In the genomic region with DNA sequence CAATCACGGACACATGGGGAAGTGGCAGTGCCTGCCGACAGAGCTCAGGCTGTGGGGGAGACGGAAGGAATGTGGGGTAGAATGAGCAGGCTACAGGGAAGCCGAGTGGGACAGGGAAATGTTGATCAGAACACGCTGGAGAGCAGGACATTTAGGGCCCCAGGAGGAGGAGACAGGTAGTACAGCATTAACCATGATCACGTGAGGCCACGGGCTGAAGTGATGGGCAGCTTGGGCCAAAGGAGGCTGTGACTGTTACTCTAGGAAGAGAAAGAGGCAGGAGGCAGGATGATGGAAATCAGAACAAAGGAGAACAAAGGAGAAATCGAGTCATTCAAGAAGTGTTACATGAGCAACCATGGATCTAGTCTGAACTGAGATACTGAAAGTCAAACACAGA, we compare ENCODE assay signal across 25 mouse cellular contexts. TPM values are rescaled to one million over a fixed set of nuclear protein-coding genes. Genes with fewer than 3 reads are reported as not detected.
DNase-seq lines count a peak whose midpoint lies in the region; ATAC-seq and TF ChIP-seq lines count a peak whose summit lies in the region.
"Had no signal": no experiment of that assay in that cellular context is flagged by ENCODE, and none has a peak within 500 bp of the region (broad histone marks: within the 10 kb centered on the region; RNA-seq: fewer than 3 reads in every experiment).

No protein-coding gene starts in this region.

- H3K27ac ChIP-seq in forebrain, embryonic 11.5 days (ENCODE audit: low read depth, low read length): no peak overlapping the region
- no peak overlapping the region for H3K27ac ChIP-seq in forebrain, embryonic 10.5 days
- H3K27ac ChIP-seq in kidney, embryonic 16.5 days (ENCODE audit: low read length): no peak overlapping the region
- H3K27ac ChIP-seq: embryonic facial prominence, embryonic 10.5 days; embryonic facial prominence, embryonic 13.5 days; gastrocnemius, adult 2 months; hindbrain, embryonic 12.5 days; hindbrain, embryonic 15.5 days had no signal

- H3K4me3 ChIP-seq in forebrain, embryonic 11.5 days (ENCODE audit: low read depth, low read length): no peak overlapping the region
- no peak overlapping the region for H3K4me3 ChIP-seq in forebrain, embryonic 10.5 days
- no peak overlapping the region for H3K4me3 ChIP-seq in kidney, embryonic 16.5 days (ENCODE audit: low read length)
- H3K4me3 ChIP-seq in megakaryocyte, embryonic 14.5 days (replicated peaks): peak overlapping the region; percentile 3
- H3K4me3 ChIP-seq in lung, adult 2 months (replicated peaks; ENCODE audit: extremely low read depth, low read depth, low read length): no peak overlapping the region
- H3K4me3 ChIP-seq: embryonic facial prominence, embryonic 10.5 days; embryonic facial prominence, embryonic 13.5 days; erythroblast, embryonic 14.5 days; gastrocnemius, adult 2 months; hindbrain, embryonic 12.5 days; hindbrain, embryonic 15.5 days had no signal

- TF ChIP-seq CTCF in lung, adult 2 months (IDR thresholded peaks at IDR 0.05; ENCODE audit: insufficient read depth, low read length): no peak

- no peaks in the 10 kb centered on the region; the same call in 1 of the 2 replicates for H3K36me3 ChIP-seq in forebrain, embryonic 11.5 days (ENCODE audit: control insufficient read depth, insufficient read depth, low read length)
- peaks cover 95% of the 10 kb centered on the region for H3K36me3 ChIP-seq in forebrain, embryonic 10.5 days (replicated peaks)
- H3K36me3 ChIP-seq in kidney, embryonic 16.5 days (ENCODE audit: insufficient read depth, low read length): peaks cover 70% of the 10 kb centered on the region
- peaks cover 92% of the 10 kb centered on the region for H3K36me3 ChIP-seq in megakaryocyte, embryonic 14.5 days (replicated peaks; ENCODE audit: low read length)

- H3K4me1 ChIP-seq in forebrain, embryonic 11.5 days (replicated peaks; ENCODE audit: control insufficient read depth, insufficient read depth, low read length): no peaks in the 10 kb centered on the region
- peaks cover 6% of the 10 kb centered on the region; the same call in 1 of the 2 replicates for H3K4me1 ChIP-seq in forebrain, embryonic 10.5 days
- H3K4me1 ChIP-seq in kidney, embryonic 16.5 days (ENCODE audit: insufficient read depth, low read length): no peaks in the 10 kb centered on the region
- H3K4me1 ChIP-seq in megakaryocyte, embryonic 14.5 days: peaks cover 38% of the 10 kb centered on the region
- H3K4me1 ChIP-seq in lung, adult 2 months (ENCODE audit: control insufficient read depth, insufficient read depth, low read length): peaks cover 3% of the 10 kb centered on the region
- H3K4me1 ChIP-seq: embryonic facial prominence, embryonic 13.5 days; hindbrain, embryonic 12.5 days; hindbrain, embryonic 15.5 days had no signal

- peak; percentile 44 for DNase-seq in forebrain, embryonic 11.5 days (ENCODE audit: low spot score)
- DNase-seq in forebrain, embryonic 10.5 days (ENCODE audit: extremely low spot score, low spot score): no peak
- DNase-seq in kidney, adult 9 months: peak; percentile 53
- peak; percentile 39 for DNase-seq in R1 (ENCODE audit: low read depth, low spot score)
- DNase-seq in lung, adult 2 months: no peak
- no peak for DNase-seq in embryo, embryonic 11 days
- DNase-seq: adrenal gland, adult 2 months; adrenal gland, postnatal 14 days; cerebellum, adult 11 months; cerebellum, adult 2 months; cerebellum, adult 9-11 months; cerebellum, postnatal 25 days; forebrain, postnatal 0 days; gastrocnemius, adult 2 months; gastrocnemius, postnatal 14 days; heart, adult 11 months had no signal

- H3K27me3 ChIP-seq in forebrain, embryonic 11.5 days (ENCODE audit: control insufficient read depth, insufficient read depth, low read length): no peaks in the 10 kb centered on the region
- H3K27me3 ChIP-seq in forebrain, embryonic 10.5 days (ENCODE audit: poor library complexity, severe bottlenecking): no peaks in the 10 kb centered on the region
- H3K27me3 ChIP-seq in kidney, embryonic 16.5 days (ENCODE audit: insufficient read depth, low read length): no peaks in the 10 kb centered on the region
- H3K27me3 ChIP-seq in megakaryocyte, embryonic 14.5 days (replicated peaks): no peaks in the 10 kb centered on the region
- H3K27me3 ChIP-seq: embryonic facial prominence, embryonic 13.5 days; hindbrain, embryonic 12.5 days; hindbrain, embryonic 15.5 days had no signal

- ATAC-seq in forebrain, embryonic 11.5 days (replicated peaks; ENCODE audit: low FRiP score): no peak
- ATAC-seq in kidney, embryonic 16.5 days (ENCODE audit: low FRiP score, low TSS enrichment): no peak
- ATAC-seq: forebrain, embryonic 14.5 days; forebrain, postnatal 0 days had no signal

- no peak overlapping the region for H3K9ac ChIP-seq in forebrain, embryonic 11.5 days (ENCODE audit: low read length)
- no peak overlapping the region for H3K9ac ChIP-seq in kidney, embryonic 16.5 days (replicated peaks; ENCODE audit: low read length)
- H3K9ac ChIP-seq: embryonic facial prominence, embryonic 13.5 days; forebrain, postnatal 0 days; hindbrain, embryonic 12.5 days; hindbrain, embryonic 15.5 days had no signal

- 92% methylated on average over 8 of the region's 8 CpGs for WGBS in forebrain, embryonic 11.5 days
- WGBS in forebrain, embryonic 10.5 days: 91% methylated on average over 8 of the region's 8 CpGs
- WGBS in kidney, embryonic 16.5 days: 89% methylated on average over 8 of the region's 8 CpGs
- 84% methylated on average over 8 of the region's 8 CpGs for WGBS in lung, adult 2 months

- H3K9me3 ChIP-seq in forebrain, embryonic 11.5 days (ENCODE audit: control insufficient read depth, low read length): no peaks in the 10 kb centered on the region
- H3K9me3 ChIP-seq in forebrain, embryonic 10.5 days: no peaks in the 10 kb centered on the region
- no peaks in the 10 kb centered on the region for H3K9me3 ChIP-seq in kidney, embryonic 16.5 days (ENCODE audit: low read length)
- no peaks in the 10 kb centered on the region for H3K9me3 ChIP-seq in megakaryocyte, embryonic 14.5 days
- H3K9me3 ChIP-seq: embryonic facial prominence, embryonic 10.5 days; embryonic facial prominence, embryonic 13.5 days; hindbrain, embryonic 12.5 days; hindbrain, embryonic 15.5 days had no signal

- no peak for TF ChIP-seq POLR2A in lung, adult 2 months (IDR thresholded peaks at IDR 0.05; ENCODE audit: borderline replicate concordance, extremely low read depth, low read depth, low read length)

- no peak overlapping the region for H3K4me2 ChIP-seq in forebrain, embryonic 11.5 days (ENCODE audit: low read depth, low read length, severe bottlenecking)
- H3K4me2 ChIP-seq in kidney, embryonic 16.5 days (replicated peaks; ENCODE audit: low read depth, low read length): no peak overlapping the region
- H3K4me2 ChIP-seq: embryonic facial prominence, embryonic 13.5 days; heart, embryonic 11.5 days; hindbrain, embryonic 12.5 days; hindbrain, embryonic 15.5 days had no signal

RNA-seq across cellular contexts. Expression of gene Tmem43, which starts 21.0 kb away (rescaled TPM):
- polyA plus RNA-seq in forebrain, embryonic 11.5 days (2014; fragmentation: Nextera tagmentation; extraction: Ambion mirVana): 71.0 and 76.5 TPM in 2 replicates
- polyA plus RNA-seq in forebrain, embryonic 10.5 days (2016; fragmentation: Nextera tagmentation; extraction: Ambion mirVana): 70.6 and 72.1 TPM in 2 replicates
- 52.3 and 54.3 TPM in 2 replicates for polyA plus RNA-seq in kidney, embryonic 16.5 days (2015; fragmentation: Nextera tagmentation; extraction: Ambion mirVana)
- polyA plus RNA-seq in megakaryocyte, embryonic 14.5 days (2012; ENCODE audit: insufficient read depth, low replicate concordance): 1.5 and 3.9 TPM in 2 replicates
- polyA plus RNA-seq in lung, adult 2 months (2012; rRNA removed): 65.2 and 79.5 TPM in 2 replicates

RNA-seq across cellular contexts. Expression of gene Xpc, which starts 21.2 kb away (rescaled TPM):
- polyA plus RNA-seq in forebrain, embryonic 11.5 days (2014; fragmentation: Nextera tagmentation; extraction: Ambion mirVana): 22.5 and 23.1 TPM in 2 replicates
- 22.7 and 23.2 TPM in 2 replicates for polyA plus RNA-seq in forebrain, embryonic 10.5 days (2016; fragmentation: Nextera tagmentation; extraction: Ambion mirVana)
- polyA plus RNA-seq in kidney, embryonic 16.5 days (2015; fragmentation: Nextera tagmentation; extraction: Ambion mirVana): 28.9 and 30.3 TPM in 2 replicates
- 0.45 and 3.5 TPM in 2 replicates for polyA plus RNA-seq in megakaryocyte, embryonic 14.5 days (2012; ENCODE audit: insufficient read depth, low replicate concordance)
- 12.4 and 17.3 TPM in 2 replicates for polyA plus RNA-seq in lung, adult 2 months (2012; rRNA removed)

RNA-seq across cellular contexts. Expression of gene Chchd4, which starts 21.2 kb away (rescaled TPM):
- polyA plus RNA-seq in forebrain, embryonic 11.5 days (2014; fragmentation: Nextera tagmentation; extraction: Ambion mirVana): 29.6 and 32.8 TPM in 2 replicates
- 40.9 TPM in 2 replicates for polyA plus RNA-seq in forebrain, embryonic 10.5 days (2016; fragmentation: Nextera tagmentation; extraction: Ambion mirVana)
- 32.8 and 34.2 TPM in 2 replicates for polyA plus RNA-seq in kidney, embryonic 16.5 days (2015; fragmentation: Nextera tagmentation; extraction: Ambion mirVana)
- 0.79 and 6.6 TPM in 2 replicates for polyA plus RNA-seq in megakaryocyte, embryonic 14.5 days (2012; ENCODE audit: insufficient read depth, low replicate concordance)
- 3.5 and 4.4 TPM in 2 replicates for polyA plus RNA-seq in lung, adult 2 months (2012; rRNA removed)

RNA-seq across cellular contexts. Expression of gene Lsm3, which starts 21.2 kb away (rescaled TPM):
- 324 and 325 TPM in 2 replicates for polyA plus RNA-seq in forebrain, embryonic 11.5 days (2014; fragmentation: Nextera tagmentation; extraction: Ambion mirVana)
- polyA plus RNA-seq in forebrain, embryonic 10.5 days (2016; fragmentation: Nextera tagmentation; extraction: Ambion mirVana): 433 and 450 TPM in 2 replicates
- 251 and 258 TPM in 2 replicates for polyA plus RNA-seq in kidney, embryonic 16.5 days (2015; fragmentation: Nextera tagmentation; extraction: Ambion mirVana)
- 10.3 TPM in 1 of 2 replicates, not detected in the other for polyA plus RNA-seq in megakaryocyte, embryonic 14.5 days (2012; ENCODE audit: insufficient read depth, low replicate concordance)
- 7.7 and 10.8 TPM in 2 replicates for polyA plus RNA-seq in lung, adult 2 months (2012; rRNA removed)

Comparison
In these comparisons a context has a peak if more than half of its experiments do, and no peak if none do; other contexts are left out.
1. DNase-seq: peak in forebrain, embryonic 11.5 days (single experiment), kidney, adult 9 months (single experiment) and R1 (single experiment); none in forebrain, embryonic 10.5 days (single experiment), lung, adult 2 months (single experiment) and embryo, embryonic 11 days (single experiment).
2. RNA of gene Tmem43, which starts 21.0 kb away (polyA plus RNA-seq): 65.2 to 79.5 TPM in lung, adult 2 months, 70.6 to 72.1 TPM in forebrain, embryonic 10.5 days, 71.0 to 76.5 TPM in forebrain, embryonic 11.5 days and 52.3 to 54.3 TPM in kidney, embryonic 16.5 days; 1.5 to 3.9 TPM in megakaryocyte, embryonic 14.5 days; every median in the first group is over 10 times any median in the second.